Mouse (Mus musculus) ES-Bruce4 (cell line): Measurements from ENCODE around the gene Cfap126.

ENCODE experiments used
- CTCF ChIP-seq: IDR thresholded peaks from one replicate; pipeline ENCODE4 v1.8.1; 2011; ENCODE audit warnings: low read depth, low read length
- POLR2A ChIP-seq: IDR thresholded peaks from one replicate; pipeline ENCODE4 v1.8.1; 2011; ENCODE audit warnings: low read length; ENCODE audit not compliant: insufficient read depth

GRCm38 (mm10) chr1:171103179-171103840 lies 10.4 kb upstream of the Cfap126 start:
- no peak for TF ChIP-seq CTCF
- no peak for TF ChIP-seq POLR2A
